Mouse (Mus musculus) brain, embryonic 14.5 days (tissue): ENCODE results near the gene Ang2. TPM values are rescaled to one million over a fixed set of nuclear protein-coding genes. Genes with fewer than 3 reads are reported as not detected.

Source experiments
- DNase-seq: peaks from one replicate; pipeline ENCODE4 v3.0.0-alpha.2; 2011; ENCODE audit warnings: low read depth
- CTCF ChIP-seq: fragments of 200-500 bp; IDR thresholded peaks from 2 replicates; pipeline ENCODE4 v1.5.1; 2012; ENCODE audit warnings: inconsistent platforms, mild to moderate bottlenecking, moderate library complexity, borderline replicate concordance; ENCODE audit not compliant: insufficient read depth, insufficient read length; ENCODE audit errors: extremely low read depth
- POLR2A ChIP-seq: fragments of 200-500 bp; IDR thresholded peaks from 2 replicates; pipeline ENCODE4 v1.6.1; 2012; ENCODE audit warnings: mild to moderate bottlenecking, inconsistent platforms, borderline replicate concordance; ENCODE audit not compliant: poor library complexity, insufficient read depth, insufficient read length, severe bottlenecking; ENCODE audit errors: extremely low read depth
- polyA plus RNA-seq: library from polyadenylated mRNA; depleted of rRNA; stranded (reverse); fragments of >200 nt; gene quantifications from 2 replicates; pipeline ENCODE4 v1.2.3, GENCODE M21; 2012; rRNA removed

Ang2 gene
- polyA plus RNA-seq, 1 experiment, result not detected

GRCm38 (mm10) chr14:51145521-51145920 lies 53.4 kb downstream of the Ang2 start:
- no peak for DNase-seq

More at GRCm38 (mm10) chr14:51145521-51145920, 53.4 kb downstream of the Ang2 start:
- TF ChIP-seq CTCF (no peak), POLR2A (no peak)

Other genes starting within 250 kb of the Ang2 start
- gene Pnp2, start 243.2 kb downstream of the Ang2 start, polyA plus RNA-seq, result 0.16 and 0.42 TPM in 2 replicates
- 0.05 TPM in 1 of 2 replicates, not detected in the other for gene Rnase10, start 191.4 kb downstream of the Ang2 start, polyA plus RNA-seq
- not detected in 2 replicates for gene Rnase9, start 157.3 kb downstream of the Ang2 start, polyA plus RNA-seq
- gene Rnase11, start 149.0 kb downstream of the Ang2 start, polyA plus RNA-seq, result not detected in 2 replicates
- 0.15 TPM in 1 of 2 replicates, not detected in the other for gene Rnase12, start 141.5 kb downstream of the Ang2 start, polyA plus RNA-seq
- gene Olfr750, start 124.7 kb downstream of the Ang2 start, polyA plus RNA-seq, result not detected in 2 replicates
- gene Rnase4, start 108.1 kb downstream of the Ang2 start, polyA plus RNA-seq, result 15.1 and 18.2 TPM in 2 replicates
- 4.3 and 4.5 TPM in 2 replicates for gene Ang, start 108.0 kb downstream of the Ang2 start, polyA plus RNA-seq
- gene Eddm3b, start 84.7 kb downstream of the Ang2 start, polyA plus RNA-seq, result not detected in 2 replicates
- gene Rnase6, start 75.2 kb downstream of the Ang2 start, polyA plus RNA-seq, result 0.44 and 0.52 TPM in 2 replicates
- 0.09 and 0.27 TPM in 2 replicates for gene Rnase1, start 52.4 kb downstream of the Ang2 start, polyA plus RNA-seq
- gene Rnase2b, start 36.9 kb downstream of the Ang2 start, polyA plus RNA-seq, result not detected in 2 replicates
- gene Ear14, start 4.2 kb upstream of the Ang2 start, polyA plus RNA-seq, result not detected in 2 replicates
- not detected in 2 replicates for gene Rnase2a, start 57.0 kb upstream of the Ang2 start, polyA plus RNA-seq
- not detected in 2 replicates for gene Gm7247, start 162.6 kb upstream of the Ang2 start, polyA plus RNA-seq
- not detected in 2 replicates for gene Vmn2r88, start 211.7 kb upstream of the Ang2 start, polyA plus RNA-seq